Mouse (Mus musculus): ENCODE measurements at regions not wholly inside any gene's neighbourhood (a gene's known extent, or its start where the extent isn't known, plus 50 kb on each side); places are given as distances from the start of the nearest gene placed in this dataset.
"Not testable (repeated sequence)": the region's sequence is repeated elsewhere in the genome, so short reads cannot be mapped to it uniquely, and the experiment has no call there.

- not testable (repeated sequence) for DNase-seq
These were observed 63.2 kb downstream of the Hlx start for GRCm38 (mm10) chr1:184669173-184669572.

GRCm38 (mm10) chr1:184668428-184668827 is 64.0 kb downstream of the Hlx start:
- no peak for DNase-seq

GRCm38 (mm10) chr1:184668022-184668421 is 64.4 kb downstream of the Hlx start:
- DNase-seq, result no peak

- no peak for DNase-seq
These were observed 67.2 kb downstream of the Hlx start for GRCm38 (mm10) chr1:184665243-184665642.

- DNase-seq, result no peak
These were observed 68.4 kb downstream of the Hlx start for GRCm38 (mm10) chr1:184664098-184664375.

GRCm38 (mm10) chr1:184663300-184664097 is 68.9 kb downstream of the Hlx start:
- no peak for DNase-seq

- no peak for DNase-seq
These were observed 81.8 kb downstream of the Hlx start for GRCm38 (mm10) chr1:184650541-184651105.

GRCm38 (mm10) chr1:184647920-184648540 is 84.4 kb downstream of the Hlx start:
- no peak for DNase-seq

- no peak for DNase-seq
These were observed 87.4 kb downstream of the Hlx start for GRCm38 (mm10) chr1:184644767-184645598.

GRCm38 (mm10) chr1:184630695-184631475 is 101.5 kb downstream of the Hlx start:
- no peak for DNase-seq

- no peak for DNase-seq
These were observed 103.2 kb downstream of the Hlx start for GRCm38 (mm10) chr1:184629194-184629593.

- DNase-seq, result no peak
These were observed 103.8 kb downstream of the Hlx start for GRCm38 (mm10) chr1:184628566-184629168.

- DNase-seq, result no peak
These were observed 110.0 kb downstream of the Hlx start for GRCm38 (mm10) chr1:184622462-184622861.

GRCm38 (mm10) chr1:184621950-184622349 is 110.5 kb downstream of the Hlx start:
- DNase-seq, result no peak

- no peak for DNase-seq
These were observed 114.5 kb downstream of the Hlx start for GRCm38 (mm10) chr1:184617853-184618454.

- no peak for DNase-seq
These were observed 116.4 kb downstream of the Hlx start for GRCm38 (mm10) chr1:184615991-184616390.

GRCm38 (mm10) chr1:184614699-184615415 is 117.6 kb downstream of the Hlx start:
- peak; percentile 3 to 9 for DNase-seq

- no peak for DNase-seq
These were observed 119.5 kb downstream of the Hlx start for GRCm38 (mm10) chr1:184612880-184613279.

- no peak for DNase-seq
These were observed 123.5 kb downstream of the Hlx start for GRCm38 (mm10) chr1:184608938-184609337.

GRCm38 (mm10) chr1:184608338-184608737 is 124.1 kb downstream of the Hlx start:
- no peak for DNase-seq

- DNase-seq, result no peak
These were observed 125.9 kb downstream of the Hlx start for GRCm38 (mm10) chr1:184606541-184606940.

Measured in thymus, postnatal 36 days (tissue).